Mouse (Mus musculus): ENCODE results near the gene Olfr1028. TPM values are rescaled to one million over a fixed set of nuclear protein-coding genes. Genes with fewer than 3 reads are reported as not detected.

Gene Olfr1028
- total RNA-seq (2021), result not detected
- long read RNA-seq, experiment 1, result 0 reads
- long read RNA-seq, experiment 2, result 0 reads

- DNase-seq, result no peak
Measured at GRCm38 (mm10) chr2:85950137-85950536, at the start of gene Olfr1028. Gene Olfr1028, plus strand, starts transcription at chr2:85950437.

- no peak for DNase-seq
Measured at GRCm38 (mm10) chr2:85904952-85905351, 45.3 kb upstream of the Olfr1028 start, which contains the start of gene Olfr1024. Gene Olfr1024, minus strand, starts transcription at chr2:85905052.

DNA sequence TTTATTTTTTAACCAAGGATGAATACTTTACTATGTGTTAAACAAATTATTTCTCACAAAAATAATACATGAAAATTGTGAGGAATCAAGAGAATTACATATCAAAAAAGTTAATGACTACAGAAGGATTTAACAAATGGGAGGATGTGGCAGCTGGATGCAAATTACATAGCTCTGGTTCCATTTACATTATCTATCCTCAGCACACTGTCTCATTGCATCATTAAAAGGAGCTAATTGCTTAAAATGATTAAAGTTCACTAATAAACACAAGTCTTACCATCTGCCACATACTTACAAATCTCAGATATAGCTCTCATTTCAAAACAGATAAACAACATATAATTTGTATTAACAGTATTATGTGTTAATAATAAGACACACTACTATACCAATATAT is 37.0 kb upstream of the Olfr1028 start:
- no peak for DNase-seq

- no peak for DNase-seq
Measured at GRCm38 (mm10) chr2:85914893-85915292, 35.3 kb upstream of the Olfr1028 start, which contains the start of gene Olfr1025-ps1. Gene Olfr1025-ps1, plus strand, starts transcription at chr2:85915193.

DNA sequence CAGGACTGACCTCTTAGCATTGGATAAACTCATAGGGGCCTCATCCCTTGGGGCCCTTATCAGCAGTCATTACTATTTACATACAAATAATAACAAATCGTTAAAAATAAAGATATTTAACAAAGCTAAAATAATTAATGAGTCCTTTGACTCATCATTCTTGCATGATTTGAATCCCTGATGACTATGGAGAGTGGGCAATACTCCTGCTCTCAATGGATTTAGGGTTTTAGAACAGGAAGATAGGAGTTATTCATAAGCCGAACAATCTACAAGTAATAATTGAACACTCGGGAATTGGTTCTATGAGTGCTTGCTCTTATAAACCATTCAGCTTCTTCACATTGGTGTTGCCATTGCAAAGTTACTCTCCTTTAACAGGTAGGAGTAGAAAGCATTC is 29.0 kb upstream of the Olfr1028 start, which contains the start of gene Olfr1026:
TSS of gene Olfr1026 (plus strand) at position 301 of the 400 bp plus-strand sequence.
- DNase-seq, result no peak

GRCm38 (mm10) chr2:85973595-85973994 is 23.4 kb downstream of the Olfr1028 start, which contains the start of gene Olfr1029:
Gene Olfr1029, plus strand, starts transcription at chr2:85973895.
- DNase-seq, result no peak

GRCm38 (mm10) chr2:85978976-85979375 is 28.7 kb downstream of the Olfr1028 start, which contains the start of gene Olfr1030:
Gene Olfr1030, plus strand, starts transcription at chr2:85979276.
- no peak for DNase-seq

DNA sequence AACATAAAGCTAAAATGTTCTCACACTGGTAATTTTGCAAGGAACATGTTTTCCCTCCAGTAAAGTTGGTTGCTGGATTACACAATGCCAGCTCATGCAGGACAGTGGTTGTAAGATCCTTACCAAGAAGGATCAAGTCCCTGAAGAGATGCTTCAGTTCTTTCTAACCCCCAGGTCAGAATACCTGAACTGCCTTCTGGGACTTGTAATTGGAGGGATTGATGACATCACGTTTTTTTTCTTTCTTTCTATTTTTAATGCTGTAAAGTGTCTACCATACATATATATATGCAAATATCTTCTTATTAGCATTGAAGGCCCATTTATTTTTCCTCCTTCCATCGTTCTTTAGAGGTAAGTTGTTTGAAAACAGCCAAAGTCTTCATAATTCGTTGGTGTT is 39.8 kb downstream of the Olfr1028 start, which contains the start of gene Olfr1031:
TSS of gene Olfr1031 (plus strand) at position 301 of the 400 bp plus-strand sequence.
- no peak for DNase-seq

Other genes starting within 250 kb of the Olfr1028 start
- not detected for gene Olfr1009, start 235.0 kb upstream of the Olfr1028 start, total RNA-seq (2021)
- not detected for gene Olfr1012, start 187.7 kb upstream of the Olfr1028 start, total RNA-seq (2021)
- gene Olfr1013, start 183.3 kb upstream of the Olfr1028 start, total RNA-seq (2021), result not detected
- not detected for gene Olfr1014, start 177.7 kb upstream of the Olfr1028 start, total RNA-seq (2021)
- gene Olfr1015, start 168.4 kb upstream of the Olfr1028 start, total RNA-seq (2021), result not detected
- not detected for gene Olfr1016, start 147.9 kb upstream of the Olfr1028 start, total RNA-seq (2021)
- gene Olfr1018, start 132.0 kb upstream of the Olfr1028 start, total RNA-seq (2021), result not detected
- gene Olfr1019, start 105.0 kb upstream of the Olfr1028 start, total RNA-seq (2021), result not detected
- gene Olfr1020, start 103.4 kb upstream of the Olfr1028 start, total RNA-seq (2021), result not detected
- not detected for gene Olfr1022, start 81.8 kb upstream of the Olfr1028 start, total RNA-seq (2021)
- not detected for gene Olfr1023, start 64.8 kb upstream of the Olfr1028 start, total RNA-seq (2021)
- not detected for gene Olfr1024, start 45.4 kb upstream of the Olfr1028 start, total RNA-seq (2021)
- gene Olfr1025-ps1, start 35.2 kb upstream of the Olfr1028 start, total RNA-seq (2021), result not detected
- not detected for gene Olfr1026, start 28.9 kb upstream of the Olfr1028 start, total RNA-seq (2021)
- not detected for gene Olfr1029, start 23.5 kb downstream of the Olfr1028 start, total RNA-seq (2021)
- not detected for gene Olfr1030, start 28.8 kb downstream of the Olfr1028 start, total RNA-seq (2021)
- gene Olfr1031, start 39.9 kb downstream of the Olfr1028 start, total RNA-seq (2021), result not detected
- not detected for gene Olfr1032, start 55.1 kb downstream of the Olfr1028 start, total RNA-seq (2021)
- under 1 TPM in 1 of 2 experiments, not detected in 1; 0.08 TPM for gene Olfr1033, start 70.2 kb downstream of the Olfr1028 start, total RNA-seq (2021)
- gene Olfr1034, start 95.4 kb downstream of the Olfr1028 start, total RNA-seq (2021), result not detected
- gene Olfr1036, start 123.6 kb downstream of the Olfr1028 start, total RNA-seq (2021), result not detected
- gene Olfr1037, start 136.9 kb downstream of the Olfr1028 start, total RNA-seq (2021), result not detected
- gene Olfr1039, start 185.5 kb downstream of the Olfr1028 start, total RNA-seq (2021), result not detected
- not detected for gene Olfr1040, start 196.3 kb downstream of the Olfr1028 start, total RNA-seq (2021)
- gene Olfr1042, start 211.4 kb downstream of the Olfr1028 start, total RNA-seq (2021), result not detected
- not detected for gene Olfr1043, start 217.1 kb downstream of the Olfr1028 start, total RNA-seq (2021)
- gene Olfr1044, start 227.4 kb downstream of the Olfr1028 start, total RNA-seq (2021), result not detected
- gene Olfr52, start 235.2 kb downstream of the Olfr1028 start, total RNA-seq (2021), result not detected

Measured in gastrocnemius, postnatal 25 days (tissue).